Mouse (Mus musculus) embryonic facial prominence, embryonic 12.5 days (tissue): ENCODE results near the gene Eme1. TPM values are rescaled to one million over a fixed set of nuclear protein-coding genes. Genes with fewer than 3 reads are reported as not detected.
"Not testable (repeated sequence)": the region's sequence is repeated elsewhere in the genome, so short reads cannot be mapped to it uniquely, and the experiment has no call there.

Source experiments
- ATAC-seq: fragments of 200-750 bp; cut with Nextera tagmentation; 2 replicates; pipeline ENCODE4 v1.8.0; 2017; ENCODE audit not compliant: insufficient number of reproducible peaks, insufficient read depth, low FRiP score, low TSS enrichment
- H3K27ac ChIP-seq: fragments of 300-500 bp; sonication (generic); 2 replicates; pipeline ENCODE4 v1.5.1; 2016; ENCODE audit warnings: mild to moderate bottlenecking
- H3K27me3 ChIP-seq: fragments of 300-500 bp; sonication (generic); 2 replicates; pipeline ENCODE4 v1.6.1; 2016; ENCODE audit warnings: mild to moderate bottlenecking, moderate library complexity
- H3K36me3 ChIP-seq: fragments of 300-500 bp; sonication (generic); 2 replicates; pipeline ENCODE4 v1.6.1; 2016; ENCODE audit warnings: mild to moderate bottlenecking
- H3K4me1 ChIP-seq: fragments of 300-500 bp; sonication (generic); 2 replicates; pipeline ENCODE4 v1.6.1; 2016
- H3K4me2 ChIP-seq: fragments of 300-500 bp; sonication (generic); replicated peaks from 2 replicates; pipeline ENCODE4 v1.6.1; 2016; ENCODE audit warnings: mild to moderate bottlenecking, moderate library complexity
- H3K4me3 ChIP-seq: fragments of 300-500 bp; sonication (generic); 2 replicates; pipeline ENCODE4 v1.5.1; 2016; ENCODE audit warnings: mild to moderate bottlenecking
- H3K9ac ChIP-seq: fragments of 300-500 bp; sonication (generic); 2 replicates; pipeline ENCODE4 v1.6.1; 2016; ENCODE audit warnings: mild to moderate bottlenecking, moderate library complexity
- H3K9me3 ChIP-seq: fragments of 300-500 bp; sonication (generic); 2 replicates; pipeline ENCODE4 v1.6.1; 2016; ENCODE audit warnings: mild to moderate bottlenecking, moderate library complexity
- WGBS: fragments of 180-500 bp; shearing (Covaris S2); methylation state at CpG from one replicate; pipeline ENCODE4 v1.1.7; 2016; 5-methylcytosine and 5-hydroxymethylcytosine counted together
- polyA plus RNA-seq: library from polyadenylated mRNA; unstranded; fragments of >200 nt; fragmentation: Nextera tagmentation; extraction: Ambion mirVana; gene quantifications from 2 replicates; pipeline ENCODE4 v1.2.1, GENCODE M21; 2016

Gene Eme1
- polyA plus RNA-seq, 1 experiment from 2014 or later, result 33.3 TPM

GRCm38 (mm10) chr11:94680639-94681038, 26.9 kb upstream of the Eme1 start:
- no peak overlapping the region for H3K4me2 ChIP-seq
- ATAC-seq, result no peak
- no peaks in the 10 kb centered on the region for H3K27me3 ChIP-seq
- no peaks in the 10 kb centered on the region for H3K36me3 ChIP-seq
- no peak overlapping the region for H3K27ac ChIP-seq
- H3K9me3 ChIP-seq, result no peaks in the 10 kb centered on the region
- H3K4me3 ChIP-seq, result no peak overlapping the region
- H3K4me1 ChIP-seq, result peaks cover 18% of the 10 kb centered on the region
- no peak overlapping the region for H3K9ac ChIP-seq

- 29% methylated on average over 15 of the region's 15 CpGs for WGBS
- no peaks in the 10 kb centered on the region for H3K9me3 ChIP-seq
- ATAC-seq, result no peak
- no peaks in the 10 kb centered on the region for H3K27me3 ChIP-seq
- peak overlapping the region; percentile 78 for H3K4me2 ChIP-seq
- H3K36me3 ChIP-seq, result no peaks in the 10 kb centered on the region
- H3K27ac ChIP-seq, result peak overlapping the region; percentile 96
- H3K4me1 ChIP-seq, result peaks cover 35% of the 10 kb centered on the region
- H3K4me3 ChIP-seq, result peak overlapping the region; percentile 95
- H3K9ac ChIP-seq, result peak overlapping the region; percentile 20; the same call in 1 of the 2 replicates
Observed at GRCm38 (mm10) chr11:94677607-94678145, 23.9 kb upstream of the Eme1 start.

GRCm38 (mm10) chr11:94676754-94677606, 23.2 kb upstream of the Eme1 start, which contains the start of gene Xylt2:
Xylt2 (minus strand) TSS chr11:94677515.
- peak within 1 kb of the TSS; percentile 78 for H3K4me2 ChIP-seq
- ATAC-seq, result peak; percentile 89
- peak within 1 kb of the TSS; percentile 95 for H3K4me3 ChIP-seq
- peak within 1 kb of the TSS; percentile 96 for H3K27ac ChIP-seq
- H3K4me1 ChIP-seq, result peaks cover 35% of the 10 kb centered on the region
- H3K9ac ChIP-seq, result peak within 1 kb of the TSS; percentile 97
- no peaks in the 10 kb centered on the region for H3K27me3 ChIP-seq
- H3K36me3 ChIP-seq, result no peaks in the 10 kb centered on the region
- WGBS, result under 1% methylated on average over 78 of the region's 82 CpGs
- no peaks in the 10 kb centered on the region for H3K9me3 ChIP-seq

- Histone ChIP-seq H3K4me2 (peak overlapping the region; percentile 78), H3K9me3 (no peaks in the 10 kb centered on the region), H3K27ac (peak overlapping the region; percentile 96; the same call in 1 of the 2 replicates), H3K36me3 (no peaks in the 10 kb centered on the region), H3K27me3 (no peaks in the 10 kb centered on the region), H3K4me1 (peaks cover 35% of the 10 kb centered on the region), H3K9ac (peak overlapping the region; percentile 97), H3K4me3 (peak overlapping the region; percentile 95)
- ATAC-seq, result 0 out of 2 replicates have a peak, but pooled peaks have one; percentile 8
- 47% methylated on average over 4 of the region's 4 CpGs for WGBS
Observed at GRCm38 (mm10) chr11:94676308-94676707, 22.5 kb upstream of the Eme1 start.

- ATAC-seq, result no peak
- Histone ChIP-seq H3K4me2 (peak overlapping the region; percentile 78), H3K9me3 (no peaks in the 10 kb centered on the region), H3K9ac (no peak overlapping the region), H3K4me1 (peaks cover 35% of the 10 kb centered on the region), H3K27ac (no peak overlapping the region), H3K27me3 (no peaks in the 10 kb centered on the region), H3K36me3 (peaks cover 2% of the 10 kb centered on the region), H3K4me3 (no peak overlapping the region)
- WGBS, result 82% methylated on average over 5 of the region's 5 CpGs
Observed at GRCm38 (mm10) chr11:94675446-94675845, 21.7 kb upstream of the Eme1 start.

- H3K9ac ChIP-seq, result no peak overlapping the region
- no peaks in the 10 kb centered on the region for H3K27me3 ChIP-seq
- no peak overlapping the region for H3K4me3 ChIP-seq
- ATAC-seq, result no peak
- H3K27ac ChIP-seq, result no peak overlapping the region
- H3K4me1 ChIP-seq, result peaks cover 35% of the 10 kb centered on the region
- WGBS, result 85% methylated on average over 5 of the region's 5 CpGs
- H3K9me3 ChIP-seq, result no peaks in the 10 kb centered on the region
- peaks cover 7% of the 10 kb centered on the region for H3K36me3 ChIP-seq
- H3K4me2 ChIP-seq, result 0 out of 2 replicates have a peak overlapping the region, but pooled peaks have one; percentile 18
Observed at GRCm38 (mm10) chr11:94674984-94675383, 21.2 kb upstream of the Eme1 start.

- Histone ChIP-seq H3K27ac (no peak overlapping the region), H3K9ac (no peak overlapping the region), H3K27me3 (no peaks in the 10 kb centered on the region), H3K36me3 (peaks cover 96% of the 10 kb centered on the region), H3K9me3 (no peaks in the 10 kb centered on the region), H3K4me2 (no peak overlapping the region), H3K4me1 (no peaks in the 10 kb centered on the region), H3K4me3 (no peak overlapping the region)
- ATAC-seq, result no peak
- WGBS, result 95% methylated on average over 6 of the region's 6 CpGs
Observed at GRCm38 (mm10) chr11:94665281-94665680, 11.5 kb upstream of the Eme1 start.

- Histone ChIP-seq H3K27me3 (no peaks in the 10 kb centered on the region), H3K9ac (no peak overlapping the region), H3K27ac (no peak overlapping the region), H3K36me3 (peaks cover 80% of the 10 kb centered on the region), H3K4me1 (no peaks in the 10 kb centered on the region), H3K4me2 (no peak overlapping the region), H3K4me3 (no peak overlapping the region), H3K9me3 (no peaks in the 10 kb centered on the region)
- no peak for ATAC-seq
- 60% methylated on average over 1 of the region's 1 CpGs for WGBS
Observed at GRCm38 (mm10) chr11:94661344-94661743, 7.6 kb upstream of the Eme1 start.

- no peaks in the 10 kb centered on the region for H3K27me3 ChIP-seq
- H3K4me1 ChIP-seq, result peaks cover 7% of the 10 kb centered on the region
- no peak overlapping the region for H3K9ac ChIP-seq
- H3K36me3 ChIP-seq, result peaks cover 26% of the 10 kb centered on the region
- peak overlapping the region; percentile 63 for H3K4me3 ChIP-seq
- H3K27ac ChIP-seq, result no peak overlapping the region
- no peak for ATAC-seq
- H3K9me3 ChIP-seq, result no peaks in the 10 kb centered on the region
- 52% methylated on average over 8 of the region's 8 CpGs for WGBS
- peak overlapping the region; percentile 53 for H3K4me2 ChIP-seq
Observed at GRCm38 (mm10) chr11:94652973-94653372, 791 bp downstream of the Eme1 start.

GRCm38 (mm10) chr11:94651241-94651640, 2.5 kb downstream of the Eme1 start:
- peaks cover 40% of the 10 kb centered on the region for H3K36me3 ChIP-seq
- H3K27ac ChIP-seq, H3K27me3 ChIP-seq, H3K4me1 ChIP-seq, H3K4me3 ChIP-seq, ATAC-seq, H3K9me3 ChIP-seq, H3K4me2 ChIP-seq, H3K9ac ChIP-seq: not testable (repeated sequence)
- WGBS, result 91% methylated on average over 7 of the region's 7 CpGs

- no peaks in the 10 kb centered on the region for H3K9me3 ChIP-seq
- H3K27me3 ChIP-seq, result no peaks in the 10 kb centered on the region
- no peak overlapping the region for H3K9ac ChIP-seq
- H3K4me3 ChIP-seq, result no peak overlapping the region
- H3K4me2 ChIP-seq, result no peak overlapping the region
- 95% methylated on average over 4 of the region's 4 CpGs for WGBS
- H3K27ac ChIP-seq, result no peak overlapping the region
- H3K36me3 ChIP-seq, result peaks cover 86% of the 10 kb centered on the region
- no peak for ATAC-seq
- H3K4me1 ChIP-seq, result no peaks in the 10 kb centered on the region
Observed at GRCm38 (mm10) chr11:94646457-94646856, 7.3 kb downstream of the Eme1 start.
